Mouse (Mus musculus): ENCODE measurements at regions not wholly inside any gene's neighbourhood (a gene's known extent, or its start where the extent isn't known, plus 50 kb on each side); places are given as distances from the start of the nearest gene placed in this dataset.

DNA sequence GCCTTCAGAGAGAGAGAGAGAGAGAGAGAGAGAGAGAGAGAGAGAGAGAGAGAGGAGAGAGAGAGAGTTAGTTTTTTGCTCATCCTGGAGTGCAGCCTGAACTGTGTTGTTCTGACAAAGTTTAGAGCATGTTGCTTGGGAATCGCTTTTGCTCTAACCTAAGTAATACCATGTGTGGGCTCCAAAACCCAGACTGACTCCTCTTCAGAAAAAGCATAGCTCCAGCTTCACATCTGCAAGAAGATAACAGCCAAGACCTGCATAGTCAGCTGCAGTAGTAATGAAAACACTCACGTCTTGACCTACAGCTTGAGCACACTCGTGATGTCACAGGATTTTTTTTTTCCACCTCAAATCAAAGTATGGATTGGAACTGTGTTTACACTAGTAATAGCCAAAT is 205.7 kb downstream of the Ttll7 start:
- no peak for TF ChIP-seq CTCF (IDR thresholded peaks at IDR 0.05; ENCODE audit: low read depth)
- TF ChIP-seq EP300 (IDR thresholded peaks at IDR 0.05; ENCODE audit: low read depth) = no peak
